ENCODE assay signal across 21 mouse cellular contexts in genomic region chr17:56522744-56523143, GRCm38 (mm10). TPM values are rescaled to one million over a fixed set of nuclear protein-coding genes. Genes with fewer than 3 reads are reported as not detected.
A peak's percentile ranks its signal among the peaks of the same experiment; 100 is the strongest.
DNase-seq lines count a peak whose midpoint lies in the region; ATAC-seq and TF ChIP-seq lines count a peak whose summit lies in the region.
"Had no signal": no experiment of that assay in that cellular context is flagged by ENCODE, and none has a peak within 500 bp of the region (broad histone marks: within the 10 kb centered on the region; RNA-seq: fewer than 3 reads in every experiment).

No protein-coding gene starts in this region.

- no peak overlapping the region for H3K4me2 ChIP-seq in intestine, embryonic 14.5 days (ENCODE audit: low read length)
- H3K4me2 ChIP-seq in intestine, postnatal 0 days (replicated peaks; ENCODE audit: low read depth): no peak overlapping the region
- H3K4me2 ChIP-seq: embryonic facial prominence, embryonic 13.5 days; forebrain, embryonic 13.5 days; hindbrain, embryonic 12.5 days had no signal

- no peaks in the 10 kb centered on the region for H3K9me3 ChIP-seq in intestine, embryonic 14.5 days (ENCODE audit: control insufficient read depth, low read length)
- no peaks in the 10 kb centered on the region for H3K9me3 ChIP-seq in intestine, postnatal 0 days (ENCODE audit: control insufficient read depth)
- H3K9me3 ChIP-seq: embryonic facial prominence, embryonic 13.5 days; forebrain, embryonic 13.5 days; heart, embryonic 10.5 days; hindbrain, embryonic 12.5 days had no signal

- no peak for ATAC-seq in intestine, embryonic 14.5 days (replicated peaks; ENCODE audit: low FRiP score, low TSS enrichment, low read depth)
- no peak for ATAC-seq in intestine, postnatal 0 days
- ATAC-seq: forebrain, embryonic 13.5 days; forebrain, postnatal 0 days; hindbrain, embryonic 16.5 days had no signal

- H3K4me1 ChIP-seq in intestine, embryonic 14.5 days (replicated peaks; ENCODE audit: control insufficient read depth, insufficient read depth, low read length): no peaks in the 10 kb centered on the region
- H3K4me1 ChIP-seq in intestine, postnatal 0 days (replicated peaks; ENCODE audit: control insufficient read depth, insufficient read depth, low read length): no peaks in the 10 kb centered on the region
- no peaks in the 10 kb centered on the region for H3K4me1 ChIP-seq in kidney, adult 2 months (ENCODE audit: control insufficient read depth, insufficient read depth, low read length)
- H3K4me1 ChIP-seq: embryonic facial prominence, embryonic 13.5 days; forebrain, embryonic 13.5 days; heart, embryonic 10.5 days; hindbrain, embryonic 12.5 days had no signal

- no peak for TF ChIP-seq POLR2A in brain, embryonic 14.5 days (IDR thresholded peaks at IDR 0.05; ENCODE audit: borderline replicate concordance, extremely low read depth, insufficient read depth, insufficient read length, poor library complexity, severe bottlenecking)
- no peak for TF ChIP-seq POLR2A in kidney, adult 2 months (IDR thresholded peaks at IDR 0.05; ENCODE audit: low read depth, low read length)

- WGBS in intestine, embryonic 14.5 days: 67% methylated on average over 1 of the region's 1 CpGs
- 48% methylated on average over 1 of the region's 1 CpGs for WGBS in intestine, postnatal 0 days
- 64% methylated on average over 1 of the region's 1 CpGs for WGBS in kidney, adult 2 months

- H3K27me3 ChIP-seq in intestine, embryonic 14.5 days (replicated peaks; ENCODE audit: control insufficient read depth, insufficient read depth, low read length): no peaks in the 10 kb centered on the region
- H3K27me3 ChIP-seq in intestine, postnatal 0 days (replicated peaks; ENCODE audit: control insufficient read depth, insufficient read depth, low read length): no peaks in the 10 kb centered on the region
- H3K27me3 ChIP-seq in kidney, adult 2 months (replicated peaks; ENCODE audit: control insufficient read depth, insufficient read depth, low read length): no peaks in the 10 kb centered on the region
- H3K27me3 ChIP-seq: embryonic facial prominence, embryonic 13.5 days; forebrain, embryonic 13.5 days; hindbrain, embryonic 12.5 days had no signal

- no peak for TF ChIP-seq CTCF in intestine, postnatal 0 days (IDR thresholded peaks at IDR 0.05; ENCODE audit: low read depth)
- TF ChIP-seq CTCF in brain, embryonic 14.5 days (IDR thresholded peaks at IDR 0.05; ENCODE audit: borderline replicate concordance, extremely low read depth, insufficient read depth, insufficient read length): no peak
- no peak for TF ChIP-seq CTCF in kidney, adult 2 months (conservative IDR thresholded peaks at IDR 0.05; ENCODE audit: insufficient read depth, insufficient read length, low read depth, low read length)

- H3K36me3 ChIP-seq in intestine, embryonic 14.5 days (ENCODE audit: control insufficient read depth, insufficient read depth, low read length): no peaks in the 10 kb centered on the region
- H3K36me3 ChIP-seq in intestine, postnatal 0 days (ENCODE audit: control insufficient read depth, insufficient read depth): no peaks in the 10 kb centered on the region
- H3K36me3 ChIP-seq in kidney, adult 2 months (ENCODE audit: control insufficient read depth, insufficient read depth, low read length): no peaks in the 10 kb centered on the region
- H3K36me3 ChIP-seq: embryonic facial prominence, embryonic 13.5 days; heart, embryonic 10.5 days; hindbrain, embryonic 12.5 days had no signal

- no peak overlapping the region for H3K27ac ChIP-seq in intestine, embryonic 14.5 days (ENCODE audit: low read depth)
- no peak overlapping the region for H3K27ac ChIP-seq in intestine, postnatal 0 days (ENCODE audit: low read depth, low read length)
- H3K27ac ChIP-seq in kidney, adult 2 months (ENCODE audit: insufficient read depth, low read depth, low read length): no peak overlapping the region
- H3K27ac ChIP-seq: embryonic facial prominence, embryonic 13.5 days; forebrain, embryonic 13.5 days; heart, embryonic 10.5 days; hindbrain, embryonic 12.5 days had no signal

- no peak overlapping the region for H3K4me3 ChIP-seq in intestine, embryonic 14.5 days (ENCODE audit: low read depth, low read length)
- no peak overlapping the region for H3K4me3 ChIP-seq in intestine, postnatal 0 days (ENCODE audit: low read depth, low read length)
- no peak overlapping the region for H3K4me3 ChIP-seq in kidney, adult 2 months (ENCODE audit: insufficient read depth, low read depth, low read length)
- H3K4me3 ChIP-seq: embryonic facial prominence, embryonic 13.5 days; forebrain, embryonic 13.5 days; heart, embryonic 10.5 days; hindbrain, embryonic 12.5 days had no signal

- DNase-seq in intestine, embryonic 14.5 days (ENCODE audit: low spot score): peak; percentile 20
- peak; percentile 59 for DNase-seq in retina, postnatal 1 day
- no peak for DNase-seq in retina, embryonic 14.5 days (ENCODE audit: low spot score)
- DNase-seq in brain, embryonic 14.5 days (ENCODE audit: low read depth): peak; percentile 51
- DNase-seq in kidney, adult 2 months: no peak
- DNase-seq: adrenal gland, adult 2 months; adrenal gland, postnatal 25 days; cerebellum, adult 11 months; cerebellum, adult 9-10 months; cerebellum, postnatal 36 days; forebrain, postnatal 0 days; gastrocnemius, postnatal 25 days; heart, postnatal 10 days; heart, postnatal 4 days had no signal

- no peak overlapping the region for H3K9ac ChIP-seq in intestine, embryonic 14.5 days (ENCODE audit: low read length)
- H3K9ac ChIP-seq in intestine, postnatal 0 days (ENCODE audit: low read depth, low read length): no peak overlapping the region
- H3K9ac ChIP-seq: embryonic facial prominence, embryonic 13.5 days; forebrain, embryonic 13.5 days; forebrain, postnatal 0 days; hindbrain, embryonic 12.5 days had no signal

RNA-seq across cellular contexts. Expression of gene Znrf4, which starts 10.5 kb away (rescaled TPM):
- polyA plus RNA-seq in intestine, embryonic 14.5 days (2014; fragmentation: Nextera tagmentation; extraction: Ambion mirVana): not detected in 2 replicates
- not detected in 2 replicates for polyA plus RNA-seq in intestine, postnatal 0 days (2015; fragmentation: Nextera tagmentation; extraction: Ambion mirVana)
- 0.05 TPM in 1 of 2 replicates, not detected in the other for polyA plus RNA-seq in brain, embryonic 14.5 days (2012; rRNA removed)
- 0.17 and 0.52 TPM in 2 replicates for polyA plus RNA-seq in kidney, adult 2 months (2012; rRNA removed)
- polyA plus RNA-seq: adrenal gland, adult 2 months; embryonic facial prominence, embryonic 13.5 days; heart, embryonic 10.5 days; heart, embryonic 14.5 days; hindbrain, embryonic 12.5 days; hindbrain, embryonic 16.5 days had no signal

RNA-seq across cellular contexts. Expression of gene Gm20219, which starts 31.4 kb away (rescaled TPM):
- 2.2 and 2.8 TPM in 2 replicates for polyA plus RNA-seq in intestine, embryonic 14.5 days (2014; fragmentation: Nextera tagmentation; extraction: Ambion mirVana)
- polyA plus RNA-seq in intestine, postnatal 0 days (2015; fragmentation: Nextera tagmentation; extraction: Ambion mirVana): not detected in 2 replicates
- 2.9 and 3.1 TPM in 2 replicates for polyA plus RNA-seq in brain, embryonic 14.5 days (2012; rRNA removed)
- polyA plus RNA-seq in kidney, adult 2 months (2012; rRNA removed): 1.7 and 2.1 TPM in 2 replicates

RNA-seq across cellular contexts. Expression of gene Ptprs, which starts 46.5 kb away (rescaled TPM):
- polyA plus RNA-seq in intestine, embryonic 14.5 days (2014; fragmentation: Nextera tagmentation; extraction: Ambion mirVana): 94.4 and 99.6 TPM in 2 replicates
- polyA plus RNA-seq in intestine, postnatal 0 days (2015; fragmentation: Nextera tagmentation; extraction: Ambion mirVana): 15.2 and 15.7 TPM in 2 replicates
- polyA plus RNA-seq in brain, embryonic 14.5 days (2012; rRNA removed): 1,311 and 1,669 TPM in 2 replicates
- polyA plus RNA-seq in kidney, adult 2 months (2012; rRNA removed): 38.8 and 48.0 TPM in 2 replicates

Comparison
In these comparisons a context has a peak if more than half of its experiments do, and no peak if none do; other contexts are left out.
1. DNase-seq: peak in intestine, embryonic 14.5 days (single experiment), retina, postnatal 1 day (single experiment) and brain, embryonic 14.5 days (single experiment); none in retina, embryonic 14.5 days (single experiment) and kidney, adult 2 months (single experiment).
2. RNA of gene Ptprs, which starts 46.5 kb away (polyA plus RNA-seq): 1,311 to 1,669 TPM in brain, embryonic 14.5 days; 94.4 to 99.6 TPM in intestine, embryonic 14.5 days, 38.8 to 48.0 TPM in kidney, adult 2 months and 15.2 to 15.7 TPM in intestine, postnatal 0 days; every median in the first group is over 10 times any median in the second.